Mouse (Mus musculus): ENCODE results near the gene Rassf7. TPM values are rescaled to one million over a fixed set of nuclear protein-coding genes. Genes with fewer than 3 reads are reported as not detected.

Rassf7 gene
- total and polyA plus RNA-seq, 3 experiments = 4.1 to 11.6 (median 8.1) TPM

DNA sequence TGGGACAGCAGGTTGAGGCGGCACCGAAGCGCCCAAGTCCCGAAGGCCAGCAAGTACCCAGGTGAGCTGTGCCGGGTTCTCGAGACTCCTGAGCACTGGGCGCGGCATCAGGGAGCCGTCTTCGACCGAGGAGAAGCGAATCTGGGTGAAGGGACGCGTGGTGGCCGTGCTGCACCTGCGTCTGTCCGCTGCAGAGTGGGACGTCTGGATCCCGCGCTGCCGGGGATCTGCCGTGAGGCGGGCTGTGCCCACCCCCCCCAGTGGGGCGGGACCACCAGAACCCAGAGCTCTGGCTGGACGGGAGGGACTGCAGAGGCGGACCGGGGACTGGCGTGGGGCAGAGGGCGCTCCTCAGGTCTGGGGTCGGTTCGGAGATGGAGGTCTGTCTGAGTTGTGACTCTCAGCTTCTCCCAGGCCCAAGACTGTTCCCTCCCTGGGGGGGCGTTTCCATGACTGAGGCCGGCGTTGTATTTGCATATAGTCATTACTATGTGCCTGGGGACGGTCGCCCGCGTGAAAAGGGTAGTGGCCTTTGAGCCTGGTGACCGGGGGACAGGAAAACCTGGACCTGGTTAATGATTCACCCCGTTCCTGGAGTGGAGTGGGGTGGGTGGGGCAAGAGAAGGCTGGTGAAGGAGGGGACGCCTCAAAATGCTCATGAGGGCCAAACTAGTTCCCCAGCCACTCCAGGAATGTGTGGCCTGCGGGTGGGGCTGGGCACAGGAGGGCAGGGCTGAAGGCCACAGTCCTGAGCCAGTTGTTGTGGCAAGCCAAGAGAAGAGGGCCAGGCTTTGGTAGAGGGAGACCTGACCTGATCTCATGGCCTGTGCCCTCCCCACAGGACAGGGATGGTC is 447 bp downstream of the Rassf7 start:
- peaks cover 0 to 28% of the 10 kb centered on the region in 2 experiments for H3K36me3 ChIP-seq (replicated peaks in 1 of 2; ENCODE audit: control insufficient read depth in 1 of 2, insufficient read depth in 1 of 2, low read length in 1 of 2)
- dilution Hi-C loops (cut with MboI; ENCODE audit: extremely low pct_ligation_motif_present, extremely low pct_unique_long_range_greater_than_20kb, low sequenced_read_pairs) (no loop called here), in situ Hi-C loops (cut with MboI; ENCODE audit: low pct_ligation_motif_present, low pct_unique_long_range_greater_than_20kb, low sequenced_read_pairs) (no loop called here)
- DNase-seq (ENCODE audit: extremely low read depth) = peak; percentile 78
- H3K9me3 ChIP-seq (replicated peaks; ENCODE audit: low read length) = no peaks in the 10 kb centered on the region
- H3K4me3 ChIP-seq (replicated peaks in 1 of 3; ENCODE audit: low read depth in 2 of 3, low read length in 2 of 3, poor library complexity in 1 of 3) = peak overlapping the region; percentile 50 to 74 (median 65)
- peaks cover 28% of the 10 kb centered on the region for H3K27me3 ChIP-seq (replicated peaks)
- H3K4me1 ChIP-seq (ENCODE audit: control insufficient read depth in 1 of 2, insufficient read depth in 2 of 2) = peaks cover 11 to 38% of the 10 kb centered on the region in 2 experiments
- TF ChIP-seq MAX (IDR thresholded peaks at IDR 0.05; ENCODE audit: low read length) (no peak), USF2 (conservative IDR thresholded peaks at IDR 0.05; ENCODE audit: low read depth, low read length) (no peak), KAT2A (IDR thresholded peaks at IDR 0.05; ENCODE audit: insufficient replicate concordance, low read length) (no peak), EP300 (IDR thresholded peaks at IDR 0.05; ENCODE audit: low read length) (no peak), SIN3A (IDR thresholded peaks at IDR 0.05; ENCODE audit: low read length) (peak; percentile 66; the same call in 1 of the 2 replicates), POLR2A (IDR thresholded peaks at IDR 0.05; ENCODE audit: low read depth, low read length) (peak; percentile 63; the same call in 1 of the 2 replicates), MEF2A (IDR thresholded peaks at IDR 0.05; ENCODE audit: borderline replicate concordance, low read depth, low read length) (0 out of 2 replicates have a peak, but pooled peaks have one; percentile 7)
- peak overlapping the region; percentile 53 for H3K4me2 ChIP-seq (ENCODE audit: insufficient read depth, low read depth, poor library complexity, severe bottlenecking)
- no peaks in the 10 kb centered on the region for H3K79me2 ChIP-seq (replicated peaks; ENCODE audit: control insufficient read depth, extremely low read depth, insufficient read depth, poor library complexity, severe bottlenecking)
- peak overlapping the region; percentile 49 for H3K9ac ChIP-seq (ENCODE audit: insufficient read depth, low read depth)
- no peak overlapping the region; the same call in 1 of the 2 replicates for H3K27ac ChIP-seq (ENCODE audit: insufficient read depth, low read depth)

DNA sequence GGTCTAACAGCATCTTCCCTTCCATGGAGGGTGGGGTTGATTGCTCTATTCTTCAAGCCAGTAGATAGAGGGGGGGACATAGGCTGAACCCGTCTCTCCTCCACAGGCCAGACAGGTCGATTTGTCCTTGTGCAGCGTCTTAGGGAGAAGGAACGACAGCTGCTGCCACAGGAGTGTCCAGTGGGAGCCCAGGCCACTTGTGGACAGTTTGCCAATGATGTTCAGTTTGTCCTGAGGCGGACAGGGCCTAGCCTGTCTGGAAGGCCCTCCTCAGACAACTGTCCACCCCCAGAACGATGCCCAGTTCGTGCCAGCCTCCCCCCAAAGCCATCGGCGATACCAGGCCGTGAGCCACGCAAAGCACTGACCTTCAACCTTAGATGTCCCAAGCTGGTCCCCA is 1.2 kb downstream of the Rassf7 start:
- peaks cover 0 to 28% of the 10 kb centered on the region in 2 experiments for H3K36me3 ChIP-seq (replicated peaks in 1 of 2; ENCODE audit: control insufficient read depth in 1 of 2, insufficient read depth in 1 of 2, low read length in 1 of 2)
- H3K79me2 ChIP-seq (replicated peaks; ENCODE audit: control insufficient read depth, extremely low read depth, insufficient read depth, poor library complexity, severe bottlenecking) = no peaks in the 10 kb centered on the region
- no peak for TF ChIP-seq ZC3H11A (IDR thresholded peaks at IDR 0.05; ENCODE audit: low read depth, low read length)
- TF ChIP-seq CHD2 (IDR thresholded peaks at IDR 0.05; ENCODE audit: low read length) = no peak
- TF ChIP-seq PAX5 (IDR thresholded peaks at IDR 0.05; ENCODE audit: low read length) = no peak
- no peak for TF ChIP-seq ELF1 (IDR thresholded peaks at IDR 0.05; ENCODE audit: low read depth, low read length)
- TF ChIP-seq IRF4 (IDR thresholded peaks at IDR 0.05; ENCODE audit: low read depth, low read length) = no peak
- no peak for TF ChIP-seq KAT2A (IDR thresholded peaks at IDR 0.05; ENCODE audit: insufficient replicate concordance, low read length)
- TF ChIP-seq ZKSCAN1 (IDR thresholded peaks at IDR 0.05; ENCODE audit: borderline replicate concordance, low read depth, low read length) = no peak
- no peak for TF ChIP-seq E2F4 (IDR thresholded peaks at IDR 0.05; ENCODE audit: insufficient replicate concordance, low read depth, low read length)
- in situ Hi-C loops (cut with MboI; ENCODE audit: low pct_ligation_motif_present, low pct_unique_long_range_greater_than_20kb, low sequenced_read_pairs) = no loop called here
- H3K27me3 ChIP-seq (replicated peaks) = peaks cover 20% of the 10 kb centered on the region
- peak overlapping the region in 1 of 3 experiments; percentile 10 for H3K4me3 ChIP-seq (replicated peaks in 1 of 3; ENCODE audit: low read depth in 2 of 3, low read length in 2 of 3, poor library complexity in 1 of 3)
- peaks cover 14 to 46% of the 10 kb centered on the region in 2 experiments for H3K4me1 ChIP-seq (ENCODE audit: control insufficient read depth in 1 of 2, insufficient read depth in 2 of 2)
- DNase-seq (ENCODE audit: extremely low read depth) = no peak
- H3K9me3 ChIP-seq (replicated peaks; ENCODE audit: low read length) = no peaks in the 10 kb centered on the region
- H3K4me2 ChIP-seq (ENCODE audit: insufficient read depth, low read depth, poor library complexity, severe bottlenecking) = no peak overlapping the region
- no peak overlapping the region for H3K9ac ChIP-seq (ENCODE audit: insufficient read depth, low read depth)
- dilution Hi-C loops (cut with MboI; ENCODE audit: extremely low pct_ligation_motif_present, extremely low pct_unique_long_range_greater_than_20kb, low sequenced_read_pairs) = no loop called here
- H3K27ac ChIP-seq (ENCODE audit: insufficient read depth, low read depth) = no peak overlapping the region

Measured in CH12.LX (cell line).